Mouse (Mus musculus) heart, postnatal 25 days (tissue): Measurements from ENCODE around the gene Ccser1. TPM values are rescaled to one million over a fixed set of nuclear protein-coding genes. Genes with fewer than 3 reads are reported as not detected.

Source experiments
- DNase-seq: peaks from one replicate; pipeline ENCODE4 v3.0.0; 2022; ENCODE audit warnings: low spot score
- intact Hi-C: fragments of 180-260 bp; cut with DNase I; formaldehyde crosslinking; loops from one replicate; pipeline ENCODE4 v1.15.1; 2025
- total RNA-seq, 2 experiments: library from RNA; stranded (reverse); gene quantifications; 2 replicates each; pipeline ENCODE4 v1.2.3; 2021

Ccser1 gene
- total RNA-seq, 2 experiments from 2014 or later, result 1.7 to 1.8 TPM

- no peak for DNase-seq
- intact Hi-C loops, result no loop called here
These were observed 206.9 kb downstream of the Ccser1 start for GRCm38 (mm10) chr6:61387046-61387445.

GRCm38 (mm10) chr6:61427490-61427889 lies 247.4 kb downstream of the Ccser1 start:
- intact Hi-C loops, result no loop called here
- DNase-seq, result no peak

- intact Hi-C loops, result no loop called here
- no peak for DNase-seq
These were observed 251.0 kb downstream of the Ccser1 start for GRCm38 (mm10) chr6:61430881-61431725.

- no peak for DNase-seq
- intact Hi-C loops, result no loop called here
These were observed 251.5 kb downstream of the Ccser1 start for GRCm38 (mm10) chr6:61431726-61431984.

GRCm38 (mm10) chr6:61432167-61432566 lies 252.0 kb downstream of the Ccser1 start:
- DNase-seq, result no peak
- intact Hi-C loops, result no loop called here

GRCm38 (mm10) chr6:61432703-61433102 lies 252.6 kb downstream of the Ccser1 start:
- intact Hi-C loops, result no loop called here

GRCm38 (mm10) chr6:61438165-61438564 lies 258.0 kb downstream of the Ccser1 start:
- no peak for DNase-seq
- intact Hi-C loops, result no loop called here

More at GRCm38 (mm10) chr6:61432703-61433102, 252.6 kb downstream of the Ccser1 start:
- no peak for DNase-seq

- intact Hi-C loops, result no loop called here
- DNase-seq, result no peak
These were observed 291.4 kb downstream of the Ccser1 start for GRCm38 (mm10) chr6:61471371-61472152.

- no peak for DNase-seq
- intact Hi-C loops, result no loop called here
These were observed 305.2 kb downstream of the Ccser1 start for GRCm38 (mm10) chr6:61485336-61485735.

- intact Hi-C loops, result no loop called here
- DNase-seq, result no peak
These were observed 312.1 kb downstream of the Ccser1 start for GRCm38 (mm10) chr6:61491979-61492821.

GRCm38 (mm10) chr6:61493386-61493785 lies 313.3 kb downstream of the Ccser1 start:
- intact Hi-C loops, result no loop called here
- no peak for DNase-seq

- DNase-seq, result no peak
- intact Hi-C loops, result no loop called here
These were observed 335.2 kb downstream of the Ccser1 start for GRCm38 (mm10) chr6:61515310-61515709.

- DNase-seq, result no peak
- intact Hi-C loops, result no loop called here
These were observed 341.5 kb downstream of the Ccser1 start for GRCm38 (mm10) chr6:61521587-61521986.

- no peak for DNase-seq
- intact Hi-C loops, result no loop called here
These were observed 342.0 kb downstream of the Ccser1 start for GRCm38 (mm10) chr6:61522108-61522507.

- intact Hi-C loops, result no loop called here
- DNase-seq, result no peak
These were observed 343.8 kb downstream of the Ccser1 start for GRCm38 (mm10) chr6:61523748-61524493.

- intact Hi-C loops, result no loop called here
- no peak for DNase-seq
These were observed 360.6 kb downstream of the Ccser1 start for GRCm38 (mm10) chr6:61540732-61541131.

- intact Hi-C loops, result no loop called here
- DNase-seq, result no peak
These were observed 363.4 kb downstream of the Ccser1 start for GRCm38 (mm10) chr6:61543459-61544044.

- intact Hi-C loops, result no loop called here
- DNase-seq, result no peak
These were observed 387.4 kb downstream of the Ccser1 start for GRCm38 (mm10) chr6:61567551-61567950.

- DNase-seq, result no peak
- intact Hi-C loops, result no loop called here
These were observed 387.8 kb downstream of the Ccser1 start for GRCm38 (mm10) chr6:61567967-61568366.
